Mouse (Mus musculus): ENCODE measurements at regions not wholly inside any gene's neighbourhood (a gene's known extent, or its start where the extent isn't known, plus 50 kb on each side); places are given as distances from the start of the nearest gene placed in this dataset.

GRCm38 (mm10) chr19:57541693-57542314, 69.0 kb upstream of the Atrnl1 start:
- no peak for DNase-seq (ENCODE audit: low spot score)

GRCm38 (mm10) chr19:57542506-57542905, 68.3 kb upstream of the Atrnl1 start:
- no peak for DNase-seq (ENCODE audit: low spot score)

DNA sequence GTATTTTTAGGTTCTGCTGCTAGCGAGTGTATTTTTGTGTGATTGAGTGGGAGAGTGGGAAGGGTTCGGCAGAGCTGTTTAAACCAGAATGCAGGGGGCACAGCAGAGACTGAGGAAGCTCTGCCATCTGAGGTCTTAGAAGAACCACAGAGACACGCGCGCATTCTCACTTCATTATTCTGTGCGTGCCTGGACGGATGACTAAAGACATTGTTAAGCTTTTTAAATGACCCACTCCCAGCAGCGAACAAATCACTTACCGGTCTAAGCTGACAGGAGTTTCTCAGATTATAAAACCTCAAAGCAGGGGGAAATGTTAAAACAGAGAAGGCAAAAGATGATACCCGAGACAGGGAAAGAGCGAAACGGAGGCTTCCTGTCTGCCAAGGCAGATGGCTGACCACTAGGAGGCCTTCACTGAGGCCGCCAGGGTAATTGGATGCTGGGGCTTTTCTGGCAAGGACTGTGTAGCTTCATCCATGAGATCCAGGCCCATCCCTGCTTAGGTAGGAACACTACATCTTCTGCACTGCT, 67.1 kb upstream of the Atrnl1 start:
- no peak for DNase-seq (ENCODE audit: low spot score)

DNA sequence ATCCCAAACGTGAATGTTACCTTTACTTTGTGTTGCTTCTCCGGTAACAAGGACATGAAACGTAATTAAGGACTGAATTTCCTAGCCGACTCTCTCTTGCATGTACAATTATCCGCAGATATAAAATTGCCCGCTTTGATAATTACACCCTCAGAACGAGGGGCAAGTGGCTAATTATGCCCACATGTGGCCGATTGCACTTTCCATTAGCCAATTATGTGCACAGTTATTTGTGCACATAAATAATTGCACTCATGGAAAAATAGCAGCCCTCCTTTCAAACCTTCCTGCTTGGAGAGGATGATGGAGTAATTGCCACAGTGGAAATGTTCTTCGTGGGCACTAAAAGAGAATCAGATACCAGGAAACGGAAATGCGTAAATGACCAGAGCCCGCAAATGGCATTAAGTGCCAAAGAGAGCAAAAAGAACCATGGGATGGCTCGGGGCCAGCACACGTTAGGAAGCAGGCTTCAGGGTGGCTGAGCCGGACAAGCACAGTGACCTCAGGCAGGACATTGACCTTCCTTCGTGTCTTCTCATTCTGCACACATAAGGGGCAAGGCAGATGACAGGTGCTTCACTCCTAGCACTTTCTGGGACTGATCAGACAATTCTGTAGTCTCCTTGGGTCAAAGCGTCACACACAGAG, 66.5 kb upstream of the Atrnl1 start:
- DNase-seq (ENCODE audit: low spot score), result no peak

- no peak for DNase-seq (ENCODE audit: low spot score)
Observed at GRCm38 (mm10) chr19:57545071-57545470, 65.8 kb upstream of the Atrnl1 start.

GRCm38 (mm10) chr19:57546039-57546438, 64.8 kb upstream of the Atrnl1 start:
- peak; percentile 38 for DNase-seq (ENCODE audit: low spot score)

DNA sequence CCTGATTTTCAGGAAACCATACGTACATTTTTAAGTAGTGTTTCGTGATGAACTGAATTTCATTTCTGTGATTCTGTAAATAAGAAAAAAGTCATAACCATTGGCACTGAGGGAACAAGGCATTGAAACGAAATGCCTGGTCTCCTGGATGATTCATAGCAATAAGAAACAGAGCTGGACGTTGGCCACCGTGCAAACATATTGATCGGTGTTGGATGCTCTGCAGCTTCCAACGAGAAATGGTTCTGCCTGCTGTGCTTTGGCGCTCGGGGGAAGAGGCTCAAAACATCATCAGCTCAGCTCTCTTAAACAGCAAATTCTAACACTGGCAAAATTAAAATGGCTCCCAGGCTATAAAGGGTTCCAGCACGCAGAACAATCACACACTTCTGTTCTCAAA, 64.3 kb upstream of the Atrnl1 start:
- DNase-seq (ENCODE audit: low spot score), result no peak

- DNase-seq (ENCODE audit: low spot score), result no peak
Observed at GRCm38 (mm10) chr19:57548093-57548492, 62.7 kb upstream of the Atrnl1 start.

DNA sequence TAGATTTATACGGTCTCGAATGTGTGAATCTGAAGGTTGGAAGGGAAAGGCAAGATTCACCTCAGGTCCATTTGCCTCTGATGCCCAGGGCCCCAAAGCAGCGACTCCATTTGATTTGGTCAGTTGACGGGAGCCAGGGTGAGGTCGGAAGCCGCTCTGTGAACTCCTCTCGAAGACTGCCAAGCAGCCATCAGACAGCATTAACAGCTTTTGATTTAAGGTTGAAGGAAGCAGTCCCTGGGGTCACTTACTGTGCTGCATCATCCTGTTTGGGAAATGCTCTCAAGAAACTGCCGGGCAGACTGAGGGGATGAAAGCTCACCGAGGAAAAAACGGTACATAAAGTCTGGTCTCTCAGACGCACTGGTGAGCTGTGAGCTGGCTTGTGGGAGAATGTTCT, 62.2 kb upstream of the Atrnl1 start:
- DNase-seq (ENCODE audit: low spot score), result no peak

GRCm38 (mm10) chr19:57552964-57553740, 57.7 kb upstream of the Atrnl1 start:
- no peak for DNase-seq (ENCODE audit: low spot score)

GRCm38 (mm10) chr19:57554086-57554485, 56.7 kb upstream of the Atrnl1 start:
- DNase-seq (ENCODE audit: low spot score), result no peak

GRCm38 (mm10) chr19:57555313-57555712, 55.5 kb upstream of the Atrnl1 start:
- no peak for DNase-seq (ENCODE audit: low spot score)

DNA sequence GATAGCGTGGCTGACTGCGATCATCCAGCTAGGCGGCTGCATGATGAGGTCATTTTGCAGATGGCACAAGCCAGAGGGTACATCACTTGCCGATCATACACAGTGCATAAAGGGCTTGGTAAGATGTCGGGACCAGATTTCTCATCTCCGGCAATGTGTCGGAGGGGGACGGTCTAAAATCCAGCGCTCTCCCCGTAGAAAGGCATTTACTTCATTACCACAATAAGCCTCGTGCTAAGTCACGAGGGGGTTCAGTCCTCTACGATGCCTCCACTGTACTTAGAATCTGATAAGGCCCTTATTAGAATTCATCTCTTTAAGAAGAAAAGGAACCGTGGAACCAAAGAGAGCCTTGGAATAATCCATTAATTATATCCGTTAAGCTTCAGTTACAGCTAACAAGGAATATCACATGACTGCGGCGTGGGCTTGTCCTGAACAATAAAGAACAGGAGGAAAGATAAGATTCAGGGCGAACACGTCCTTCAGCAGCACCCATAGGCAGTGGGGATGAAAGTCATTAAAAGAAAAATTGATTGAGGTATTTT, 52.3 kb upstream of the Atrnl1 start:
- no peak for DNase-seq (ENCODE audit: low spot score)

GRCm38 (mm10) chr19:57560757-57561156, 50.1 kb upstream of the Atrnl1 start:
- no peak for DNase-seq (ENCODE audit: low spot score)

Data from urinary bladder, postnatal 25 days (tissue).